Mouse (Mus musculus): Measurements from ENCODE around the gene Gpatch4. TPM values are rescaled to one million over a fixed set of nuclear protein-coding genes. Genes with fewer than 3 reads are reported as not detected.

Gpatch4 gene
- polyA plus RNA-seq, 1 experiment, result 4.4 TPM

DNA sequence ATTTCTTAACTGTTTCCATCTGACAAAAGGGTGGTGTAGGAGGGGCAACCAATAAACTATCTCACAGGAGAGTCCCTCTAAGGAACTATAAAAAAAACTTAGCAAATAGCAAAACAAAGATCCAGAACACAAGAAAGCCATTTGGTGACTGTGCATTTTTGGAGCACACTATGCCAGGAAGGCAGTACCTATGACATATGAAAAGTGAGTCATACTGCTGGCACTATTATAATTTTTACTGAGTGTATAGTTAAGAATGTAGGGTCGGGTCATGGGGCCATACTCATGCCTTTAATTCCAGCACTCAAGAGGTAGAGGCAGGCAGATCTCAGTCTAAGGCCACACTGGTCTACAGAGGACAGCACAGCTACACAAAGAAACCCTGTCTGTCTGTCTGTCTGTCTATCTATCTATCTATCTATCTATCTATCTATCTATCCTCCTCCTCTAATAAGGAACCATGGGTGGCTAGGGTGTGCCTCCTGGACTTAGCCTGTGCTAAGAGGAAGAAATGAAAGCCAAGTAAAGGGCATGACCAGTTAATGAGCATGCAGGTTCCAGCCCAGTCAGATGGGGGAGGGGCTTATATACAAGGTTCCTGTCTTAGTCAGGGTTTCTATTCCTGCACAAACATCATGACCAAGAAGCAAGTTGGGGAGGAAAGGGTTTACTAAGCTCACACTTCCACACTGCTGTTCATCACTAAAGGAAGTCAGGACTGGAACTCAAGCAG lies 7.2 kb upstream of the Gpatch4 start:
- TF ChIP-seq POLR2A (IDR thresholded peaks at IDR 0.05; ENCODE audit: low read depth, low read length) (no peak), CTCF (IDR thresholded peaks at IDR 0.05; ENCODE audit: extremely low read depth, insufficient read length, insufficient replicate concordance, low read depth, low read length) (no peak)
- Histone ChIP-seq H3K4me3 (ENCODE audit: low read depth, low read length) (no peak overlapping the region), H3K27ac (ENCODE audit: insufficient read depth, low read depth, low read length) (no peak overlapping the region), H3K4me1 (ENCODE audit: control insufficient read depth, insufficient read depth, insufficient read length, low read length) (no peaks in the 10 kb centered on the region), H3K27me3 (ENCODE audit: control insufficient read depth, insufficient read depth, low read length) (peaks cover 5% of the 10 kb centered on the region; the same call in 1 of the 2 replicates), H3K36me3 (ENCODE audit: control insufficient read depth, insufficient read depth, low read length) (no peaks in the 10 kb centered on the region)
- whole genome bisulfite sequencing, result 33% methylated on average over 1 of the region's 1 CpGs

DNA sequence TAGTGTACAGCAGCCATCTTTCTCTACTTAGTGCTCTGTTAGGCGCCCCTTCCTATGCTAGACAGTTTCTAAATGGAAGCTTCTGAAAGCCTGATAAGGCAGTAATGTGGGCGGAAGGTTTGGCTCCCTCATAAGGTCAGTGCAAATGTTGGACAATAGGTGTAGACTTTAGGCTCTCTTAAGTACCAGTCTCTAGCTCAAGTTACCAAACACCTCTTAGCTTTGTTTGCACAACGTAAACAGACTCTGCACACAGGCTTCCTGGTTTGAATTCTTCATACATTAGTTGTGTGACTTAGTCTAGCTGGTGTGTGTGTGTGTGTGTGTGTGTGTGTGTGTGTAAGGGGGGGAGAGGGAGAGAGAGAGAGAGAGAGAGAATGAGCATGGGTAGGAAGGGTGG lies 6.6 kb downstream of the Gpatch4 start:
- H3K27ac ChIP-seq (ENCODE audit: insufficient read depth, low read depth, low read length), result no peak overlapping the region
- H3K36me3 ChIP-seq (ENCODE audit: control insufficient read depth, insufficient read depth, low read length), result peaks cover 7% of the 10 kb centered on the region
- no peak overlapping the region for H3K4me3 ChIP-seq (ENCODE audit: low read depth, low read length)
- H3K27me3 ChIP-seq (ENCODE audit: control insufficient read depth, insufficient read depth, low read length), result no peaks in the 10 kb centered on the region
- TF ChIP-seq CTCF (IDR thresholded peaks at IDR 0.05; ENCODE audit: extremely low read depth, insufficient read length, insufficient replicate concordance, low read depth, low read length), result no peak
- TF ChIP-seq POLR2A (IDR thresholded peaks at IDR 0.05; ENCODE audit: low read depth, low read length), result no peak
- H3K4me1 ChIP-seq (ENCODE audit: control insufficient read depth, insufficient read depth, insufficient read length, low read length), result no peaks in the 10 kb centered on the region
- WGBS, result 66% methylated on average over 3 of the region's 3 CpGs

DNA sequence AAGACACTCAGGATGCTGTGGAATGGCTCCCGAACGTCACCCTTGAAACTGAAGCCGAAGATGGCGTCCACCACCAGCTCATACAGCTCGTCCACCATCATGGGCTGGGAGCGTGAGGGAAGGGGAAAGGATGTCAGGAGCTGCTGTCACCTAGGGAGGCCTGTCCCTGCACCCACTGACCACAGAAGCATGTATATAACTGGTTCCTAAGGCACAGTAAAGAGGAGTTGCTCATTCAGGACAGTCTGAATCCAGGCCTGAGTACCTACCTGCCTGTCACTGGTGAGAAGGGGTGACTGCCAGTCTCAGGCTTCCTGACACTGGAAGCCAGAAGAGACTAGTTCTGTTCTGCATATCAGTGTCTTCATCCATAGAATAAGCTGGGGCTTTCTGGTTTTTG lies 14.1 kb downstream of the Gpatch4 start:
- H3K36me3 ChIP-seq (ENCODE audit: control insufficient read depth, insufficient read depth, low read length), result peaks cover 9% of the 10 kb centered on the region
- 87% methylated on average over 6 of the region's 6 CpGs for WGBS
- H3K4me1 ChIP-seq (ENCODE audit: control insufficient read depth, insufficient read depth, insufficient read length, low read length), result peaks cover 3% of the 10 kb centered on the region; the same call in 1 of the 2 replicates
- no peaks in the 10 kb centered on the region for H3K27me3 ChIP-seq (ENCODE audit: control insufficient read depth, insufficient read depth, low read length)
- TF ChIP-seq POLR2A (IDR thresholded peaks at IDR 0.05; ENCODE audit: low read depth, low read length) (no peak), CTCF (IDR thresholded peaks at IDR 0.05; ENCODE audit: extremely low read depth, insufficient read length, insufficient replicate concordance, low read depth, low read length) (no peak)
- H3K4me3 ChIP-seq (ENCODE audit: low read depth, low read length), result no peak overlapping the region
- no peak overlapping the region for H3K27ac ChIP-seq (ENCODE audit: insufficient read depth, low read depth, low read length)

DNA sequence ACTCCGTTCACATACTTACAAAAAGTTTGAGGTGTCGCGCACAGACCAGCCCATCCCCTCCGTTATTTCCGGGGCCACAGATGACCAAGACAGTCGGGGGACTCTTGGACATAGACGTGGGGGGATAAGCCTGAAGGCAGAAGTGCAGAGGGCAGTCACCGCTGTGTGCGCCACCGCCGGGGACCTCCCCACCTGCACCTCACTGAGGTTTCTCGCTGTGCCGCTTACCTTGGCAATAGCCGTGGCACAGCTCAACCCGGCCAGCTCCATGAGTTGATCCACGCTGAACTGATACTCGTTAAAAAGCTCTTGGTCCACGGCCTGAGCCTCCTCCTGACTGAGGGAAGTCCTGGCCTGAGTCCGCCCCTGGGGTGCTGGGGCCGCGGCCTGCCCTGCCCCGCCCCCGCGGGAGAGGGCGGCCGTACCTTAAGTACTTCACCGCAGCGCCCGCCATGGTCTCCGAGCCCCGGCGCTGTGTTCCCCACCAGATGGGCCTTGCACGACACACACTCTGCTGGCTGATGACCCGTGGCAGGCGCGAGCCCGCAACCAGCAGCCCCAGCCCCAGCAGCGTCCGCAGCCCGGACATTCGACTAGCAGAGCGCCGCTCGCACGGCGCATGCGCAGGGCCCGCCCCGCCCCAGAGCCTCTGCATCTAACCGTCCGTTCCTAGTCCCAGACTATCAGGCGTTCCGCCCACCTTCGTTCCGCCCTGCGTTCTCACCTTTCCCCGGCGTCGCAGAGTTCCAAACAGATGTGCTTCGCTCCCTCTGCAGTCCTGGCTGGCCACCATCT lies 15.2 kb downstream of the Gpatch4 start, which contains the start of gene Naxe:
TSS of gene Naxe (minus strand) at position 594 of the 795 bp plus-strand sequence.
- Histone ChIP-seq H3K27ac (ENCODE audit: insufficient read depth, low read depth, low read length) (no peak within 1 kb of the TSS), H3K27me3 (ENCODE audit: control insufficient read depth, insufficient read depth, low read length) (no peaks in the 10 kb centered on the region), H3K36me3 (ENCODE audit: control insufficient read depth, insufficient read depth, low read length) (peaks cover 8% of the 10 kb centered on the region), H3K4me1 (ENCODE audit: control insufficient read depth, insufficient read depth, insufficient read length, low read length) (peaks cover 3% of the 10 kb centered on the region; the same call in 1 of the 2 replicates), H3K4me3 (ENCODE audit: low read depth, low read length) (peak within 1 kb of the TSS; percentile 95)
- TF ChIP-seq CTCF (IDR thresholded peaks at IDR 0.05; ENCODE audit: extremely low read depth, insufficient read length, insufficient replicate concordance, low read depth, low read length) (no peak), POLR2A (IDR thresholded peaks at IDR 0.05; ENCODE audit: low read depth, low read length) (peak; percentile 70)
- WGBS, result under 1% methylated on average over 60 of the region's 60 CpGs

DNA sequence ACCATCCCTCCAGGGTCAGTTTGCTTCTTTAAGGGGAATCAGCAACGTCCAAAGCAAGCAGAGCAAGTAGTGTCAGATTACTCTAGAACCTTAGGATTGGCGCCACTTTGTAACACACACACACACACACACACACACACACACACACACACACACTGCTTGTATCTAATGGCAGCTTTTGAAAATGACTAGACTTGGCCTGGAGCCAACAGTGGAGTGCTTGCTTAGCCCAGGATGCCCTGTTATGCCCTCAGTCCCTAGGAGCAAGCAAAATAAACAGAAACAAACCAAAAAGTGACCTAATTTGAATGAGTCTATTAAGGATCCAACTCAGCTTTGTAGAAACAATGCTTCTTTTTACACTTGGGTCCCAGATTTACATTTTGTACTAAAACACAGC lies 25.5 kb downstream of the Gpatch4 start:
- H3K36me3 ChIP-seq (ENCODE audit: control insufficient read depth, insufficient read depth, low read length), result no peaks in the 10 kb centered on the region
- no peak overlapping the region for H3K27ac ChIP-seq (ENCODE audit: insufficient read depth, low read depth, low read length)
- no peaks in the 10 kb centered on the region for H3K27me3 ChIP-seq (ENCODE audit: control insufficient read depth, insufficient read depth, low read length)
- 36% methylated on average over 2 of the region's 2 CpGs for WGBS
- TF ChIP-seq POLR2A (IDR thresholded peaks at IDR 0.05; ENCODE audit: low read depth, low read length) (no peak), CTCF (IDR thresholded peaks at IDR 0.05; ENCODE audit: extremely low read depth, insufficient read length, insufficient replicate concordance, low read depth, low read length) (no peak)
- no peak overlapping the region for H3K4me3 ChIP-seq (ENCODE audit: low read depth, low read length)
- no peaks in the 10 kb centered on the region for H3K4me1 ChIP-seq (ENCODE audit: control insufficient read depth, insufficient read depth, insufficient read length, low read length)

DNA sequence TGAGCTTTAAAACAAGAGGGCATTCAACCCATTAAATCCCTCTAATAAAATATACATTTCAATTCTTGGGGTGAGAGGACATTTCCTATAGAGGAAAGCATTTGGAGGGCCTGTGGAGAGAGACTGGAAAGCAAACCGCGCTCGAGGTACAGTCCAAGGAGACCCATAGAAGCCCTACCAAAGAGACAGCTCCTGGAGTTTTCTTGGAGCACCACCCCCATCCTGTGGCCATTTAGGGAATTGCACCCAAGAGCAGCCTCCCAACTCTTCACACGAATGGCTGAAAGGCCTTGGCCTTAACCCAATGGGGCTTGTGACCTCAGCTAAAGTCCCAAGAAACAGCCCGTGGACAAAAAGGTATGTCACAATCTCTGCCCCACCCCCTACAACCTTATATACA lies 28.9 kb downstream of the Gpatch4 start:
- Histone ChIP-seq H3K4me1 (ENCODE audit: control insufficient read depth, insufficient read depth, insufficient read length, low read length) (no peaks in the 10 kb centered on the region), H3K4me3 (ENCODE audit: low read depth, low read length) (no peak overlapping the region), H3K27ac (ENCODE audit: insufficient read depth, low read depth, low read length) (no peak overlapping the region), H3K27me3 (ENCODE audit: control insufficient read depth, insufficient read depth, low read length) (no peaks in the 10 kb centered on the region), H3K36me3 (ENCODE audit: control insufficient read depth, insufficient read depth, low read length) (no peaks in the 10 kb centered on the region)
- 1% methylated on average over 5 of the region's 5 CpGs for WGBS
- no peak for TF ChIP-seq POLR2A (IDR thresholded peaks at IDR 0.05; ENCODE audit: low read depth, low read length)
- peak; percentile 93; the same call in 1 of the 2 replicates for TF ChIP-seq CTCF (IDR thresholded peaks at IDR 0.05; ENCODE audit: extremely low read depth, insufficient read length, insufficient replicate concordance, low read depth, low read length)

DNA sequence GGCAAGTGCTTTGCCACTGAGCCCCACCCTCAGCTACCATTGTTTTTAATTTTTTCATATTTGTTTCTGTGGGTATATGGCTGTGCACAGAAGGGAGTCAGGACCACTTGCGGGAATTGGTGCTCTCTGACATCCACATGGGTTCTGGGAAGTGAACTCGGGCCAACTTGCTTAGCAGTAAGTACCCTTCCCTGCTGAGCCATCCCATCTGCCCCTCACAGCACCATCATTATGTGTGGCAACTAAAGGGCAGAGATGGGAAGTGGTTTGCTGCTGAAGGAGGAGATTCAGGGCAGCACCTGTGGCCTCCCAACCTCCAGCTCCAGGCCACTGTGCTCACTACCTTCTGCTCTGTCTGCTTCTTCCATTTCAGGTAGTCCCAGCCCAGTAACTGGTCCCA lies 30.7 kb downstream of the Gpatch4 start:
- Histone ChIP-seq H3K4me1 (ENCODE audit: control insufficient read depth, insufficient read depth, insufficient read length, low read length) (no peaks in the 10 kb centered on the region), H3K27me3 (ENCODE audit: control insufficient read depth, insufficient read depth, low read length) (0 out of 2 replicates have a peak, but pooled peaks cover 7% of the 10 kb centered on the region), H3K27ac (ENCODE audit: insufficient read depth, low read depth, low read length) (no peak overlapping the region), H3K4me3 (ENCODE audit: low read depth, low read length) (no peak overlapping the region), H3K36me3 (ENCODE audit: control insufficient read depth, insufficient read depth, low read length) (no peaks in the 10 kb centered on the region)
- 62% methylated on average over 2 of the region's 2 CpGs for WGBS
- TF ChIP-seq POLR2A (IDR thresholded peaks at IDR 0.05; ENCODE audit: low read depth, low read length) (no peak), CTCF (IDR thresholded peaks at IDR 0.05; ENCODE audit: extremely low read depth, insufficient read length, insufficient replicate concordance, low read depth, low read length) (no peak)

Data from small intestine, adult 2 months (tissue).